21 mouse cellular contexts compared by ENCODE assay signal in the genomic region with DNA sequence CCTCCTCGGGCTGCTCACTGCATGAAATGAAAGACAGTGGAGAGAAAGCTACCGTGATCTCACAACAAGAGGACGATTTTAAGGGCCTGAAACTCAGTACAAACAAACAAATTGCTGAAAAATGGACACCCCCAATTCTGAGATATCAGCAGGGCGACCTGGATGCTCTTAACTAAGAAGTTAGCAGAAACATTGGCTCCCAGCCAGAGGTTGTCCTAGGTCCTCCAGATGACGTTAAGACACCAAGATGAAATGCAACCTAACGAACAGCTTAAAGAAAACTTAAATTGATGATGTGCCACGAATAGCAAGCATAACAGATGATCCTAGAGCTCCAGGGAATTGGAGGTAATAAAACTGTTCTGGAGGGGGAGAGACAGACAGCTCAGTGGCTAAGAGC.
DNase-seq lines count a peak whose midpoint lies in the region; ATAC-seq lines count a peak whose summit lies in the region.
"Had no signal": no experiment of that assay in that cellular context is flagged by ENCODE, and none has a peak within 500 bp of the region (broad histone marks: within the 10 kb centered on the region; RNA-seq: fewer than 3 reads in every experiment).

No protein-coding gene starts in this region.

- no peaks in the 10 kb centered on the region for H3K27me3 ChIP-seq in kidney, embryonic 15.5 days
- H3K27me3 ChIP-seq: embryonic facial prominence, embryonic 13.5 days; forebrain, embryonic 12.5 days; Patski had no signal

- no peak for ATAC-seq in kidney, embryonic 15.5 days (replicated peaks; ENCODE audit: low FRiP score)
- ATAC-seq in megakaryocyte progenitor cell, adult 5-6 weeks (replicated peaks; ENCODE audit: poor library complexity) = 0 out of 2 replicates have a peak, but pooled peaks have one; percentile 22
- ATAC-seq: activated CD4-positive, CD25-positive, alpha-beta regulatory T cell, adult 4 months; forebrain, embryonic 16.5 days; Patski had no signal

- no peak overlapping the region for H3K4me2 ChIP-seq in kidney, embryonic 15.5 days
- H3K4me2 ChIP-seq: embryonic facial prominence, embryonic 13.5 days; forebrain, embryonic 12.5 days had no signal

- no peaks in the 10 kb centered on the region for H3K36me3 ChIP-seq in kidney, embryonic 15.5 days
- H3K36me3 ChIP-seq: embryonic facial prominence, embryonic 13.5 days; forebrain, embryonic 12.5 days; heart, embryonic 10.5 days had no signal

- no peak overlapping the region for H3K27ac ChIP-seq in kidney, embryonic 15.5 days
- H3K27ac ChIP-seq: embryonic facial prominence, embryonic 13.5 days; forebrain, embryonic 12.5 days; heart, embryonic 10.5 days had no signal

- H3K4me3 ChIP-seq in kidney, embryonic 15.5 days (replicated peaks) = no peak overlapping the region
- H3K4me3 ChIP-seq: embryonic facial prominence, embryonic 13.5 days; forebrain, embryonic 12.5 days; heart, embryonic 10.5 days had no signal

- no peak overlapping the region for H3K9ac ChIP-seq in kidney, embryonic 15.5 days
- H3K9ac ChIP-seq: embryonic facial prominence, embryonic 13.5 days; forebrain, embryonic 12.5 days had no signal

- H3K9me3 ChIP-seq in kidney, embryonic 15.5 days (replicated peaks) = no peaks in the 10 kb centered on the region
- H3K9me3 ChIP-seq: embryonic facial prominence, embryonic 13.5 days; forebrain, embryonic 12.5 days; heart, embryonic 10.5 days had no signal

- H3K4me1 ChIP-seq in kidney, embryonic 15.5 days = peaks cover 36% of the 10 kb centered on the region

- DNase-seq in kidney, adult 9 months = peak; percentile 47
- no peak for DNase-seq in kidney, adult 18-20 months
- peak; percentile 49 to 62 for DNase-seq in kidney, postnatal 25 days
- peak; percentile 44 to 57 for DNase-seq in kidney, postnatal 36 days
- no peak for DNase-seq in urinary bladder, postnatal 25 days (ENCODE audit: low spot score)
- DNase-seq: adrenal gland, postnatal 14 days; cerebellum, adult 11-12 months; cerebellum, adult 9-10 months; cerebellum, postnatal 25 days; gastrocnemius, postnatal 10 days; heart, adult 18-20 months; heart, postnatal 10 days; heart, postnatal 4 days had no signal

- WGBS in kidney, embryonic 15.5 days = 51% methylated on average over 7 of the region's 7 CpGs

Comparison
In these comparisons a context has a peak if more than half of its experiments do, and no peak if none do; other contexts are left out.
1. DNase-seq: peak in kidney, adult 9 months (single experiment), kidney, postnatal 25 days (2 of 2) and kidney, postnatal 36 days (2 of 2); none in kidney, adult 18-20 months (single experiment) and urinary bladder, postnatal 25 days (single experiment).